Mouse (Mus musculus) bone marrow, adult 2 months (tissue): ENCODE measurements at regions not wholly inside any gene's neighbourhood (a gene's known extent, or its start where the extent isn't known, plus 50 kb on each side); places are given as distances from the start of the nearest gene placed in this dataset.

ENCODE experiments used
- CTCF ChIP-seq: fragments of 200-500 bp; IDR thresholded peaks from 2 replicates; pipeline ENCODE4 v1.5.1; 2011; ENCODE audit warnings: low read length, control low read depth; ENCODE audit not compliant: control insufficient read depth, insufficient read depth
- POLR2A ChIP-seq: fragments of 200-500 bp; IDR thresholded peaks from 2 replicates; pipeline ENCODE4 v1.6.1; 2011; ENCODE audit warnings: low read depth, mild to moderate bottlenecking, control low read depth, low read length, borderline replicate concordance; ENCODE audit not compliant: control insufficient read depth

GRCm38 (mm10) chr3:41167476-41167875 lies 84.6 kb upstream of the Pgrmc2 start:
- TF ChIP-seq CTCF (no peak), POLR2A (no peak)
